In genomic region chr3:102049207-102050104, GRCm38 (mm10) we compare ENCODE assay signal across 15 mouse cellular contexts. TPM values are rescaled to one million over a fixed set of nuclear protein-coding genes. Genes with fewer than 3 reads are reported as not detected.
DNase-seq lines count a peak whose midpoint lies in the region; ATAC-seq and TF ChIP-seq lines count a peak whose summit lies in the region.
"Had no signal": no experiment of that assay in that cellular context is flagged by ENCODE, and none has a peak within 500 bp of the region (broad histone marks: within the 10 kb centered on the region; RNA-seq: fewer than 3 reads in every experiment).

No protein-coding gene starts in this region.

- no peaks in the 10 kb centered on the region for H3K27me3 ChIP-seq in hindbrain, postnatal 0 days (ENCODE audit: insufficient read depth, low read length)
- no peaks in the 10 kb centered on the region for H3K27me3 ChIP-seq in neural tube, embryonic 11.5 days (ENCODE audit: control insufficient read depth, insufficient read depth, low read length)

- WGBS in hindbrain, postnatal 0 days, result 41% methylated on average over 14 of the region's 14 CpGs
- 47% methylated on average over 14 of the region's 14 CpGs for WGBS in neural tube, embryonic 11.5 days

- TF ChIP-seq CTCF in hindbrain, postnatal 0 days (IDR thresholded peaks at IDR 0.05; ENCODE audit: low read depth), result no peak

- peak; percentile 41 for DNase-seq in ES-CJ7 (ENCODE audit: low read depth, low spot score)
- peak; percentile 72 for DNase-seq in embryo, embryonic 10.5 days (ENCODE audit: low spot score)
- DNase-seq in hindbrain, postnatal 0 days (ENCODE audit: low spot score), result peak; percentile 62
- peak; percentile 81 for DNase-seq in neural tube, embryonic 11.5 days (ENCODE audit: low spot score)
- DNase-seq in thymus, postnatal 25 days, result no peak
- no peak for DNase-seq in layer of hippocampus, adult 9-10 months (ENCODE audit: low spot score)
- no peak for DNase-seq in yolk sac, embryonic 10.5 days (ENCODE audit: low spot score)
- DNase-seq: adrenal gland, adult 2 months; kidney, adult 8-10 months; lung, postnatal 4 days; thymus, postnatal 36 days had no signal

- H3K4me3 ChIP-seq in hindbrain, postnatal 0 days (ENCODE audit: low read length), result no peak overlapping the region
- no peak overlapping the region for H3K4me3 ChIP-seq in neural tube, embryonic 11.5 days (ENCODE audit: low read depth, low read length)

- no peak overlapping the region for H3K27ac ChIP-seq in hindbrain, postnatal 0 days
- peak overlapping the region; percentile 53 for H3K27ac ChIP-seq in neural tube, embryonic 11.5 days (ENCODE audit: low read depth, low read length)
- H3K27ac ChIP-seq: liver, embryonic 14.5 days had no signal

- 0 out of 2 replicates have a peak, but pooled peaks cover 4% of the 10 kb centered on the region for H3K4me1 ChIP-seq in hindbrain, postnatal 0 days (ENCODE audit: insufficient read depth, low read length)
- H3K4me1 ChIP-seq in neural tube, embryonic 11.5 days (ENCODE audit: control insufficient read depth, insufficient read depth, low read length), result peaks cover 3% of the 10 kb centered on the region; the same call in 1 of the 2 replicates

- H3K9me3 ChIP-seq in hindbrain, postnatal 0 days (ENCODE audit: low read length), result no peaks in the 10 kb centered on the region
- no peaks in the 10 kb centered on the region for H3K9me3 ChIP-seq in neural tube, embryonic 11.5 days (ENCODE audit: control insufficient read depth, low read length)

- ATAC-seq in hindbrain, postnatal 0 days, result peak; percentile 86
- peak; percentile 89 for ATAC-seq in neural tube, embryonic 11.5 days (ENCODE audit: insufficient read depth, low FRiP score, low TSS enrichment)
- ATAC-seq: CD4-positive, CD25-positive, alpha-beta regulatory T cell, adult 4 months had no signal

- H3K36me3 ChIP-seq in hindbrain, postnatal 0 days (ENCODE audit: insufficient read depth, low read length), result no peaks in the 10 kb centered on the region
- no peaks in the 10 kb centered on the region for H3K36me3 ChIP-seq in neural tube, embryonic 11.5 days (ENCODE audit: control insufficient read depth, insufficient read depth, low read length)

- H3K4me2 ChIP-seq in hindbrain, postnatal 0 days (ENCODE audit: low read depth, low read length), result no peak overlapping the region
- no peak overlapping the region for H3K4me2 ChIP-seq in neural tube, embryonic 11.5 days (ENCODE audit: low read depth)

- no peak overlapping the region for H3K9ac ChIP-seq in hindbrain, postnatal 0 days (replicated peaks; ENCODE audit: low read length)
- H3K9ac ChIP-seq in neural tube, embryonic 11.5 days (ENCODE audit: low read length), result no peak overlapping the region
- H3K9ac ChIP-seq: liver, embryonic 14.5 days had no signal

RNA-seq across cellular contexts. Expression of gene Casq2, which starts 36.8 kb away (rescaled TPM):
- 1.4 and 2.0 TPM in 2 replicates for total RNA-seq in hindbrain, postnatal 0 days (2014; rRNA removed)
- polyA plus RNA-seq in hindbrain, postnatal 0 days (2015; fragmentation: Nextera tagmentation; extraction: Ambion mirVana), result 0.56 and 0.92 TPM in 2 replicates
- 8.9 and 9.5 TPM in 2 replicates for polyA plus RNA-seq in neural tube, embryonic 11.5 days (2014; fragmentation: Nextera tagmentation; extraction: Ambion mirVana)
- polyA plus RNA-seq: CD4-positive, CD25-positive, alpha-beta regulatory T cell, adult 4 months had no signal

RNA-seq across cellular contexts. Expression of gene Nhlh2, which starts 39.6 kb away (rescaled TPM):
- 30.3 and 31.9 TPM in 2 replicates for total RNA-seq in hindbrain, postnatal 0 days (2014; rRNA removed)
- 25.1 and 28.2 TPM in 2 replicates for polyA plus RNA-seq in hindbrain, postnatal 0 days (2015; fragmentation: Nextera tagmentation; extraction: Ambion mirVana)
- polyA plus RNA-seq in neural tube, embryonic 11.5 days (2014; fragmentation: Nextera tagmentation; extraction: Ambion mirVana), result 94.0 and 109 TPM in 2 replicates
- total RNA-seq: adrenal gland, adult 2 months; heart, adult 8-10 months; heart, postnatal 25 days had no signal
- polyA plus RNA-seq: adrenal gland, adult 2 months; CD4-positive, CD25-positive, alpha-beta regulatory T cell, adult 4 months; liver, embryonic 14.5 days had no signal

Comparison
In these comparisons a context has a peak if more than half of its experiments do, and no peak if none do; other contexts are left out.
1. DNase-seq: peak in ES-CJ7 (single experiment), embryo, embryonic 10.5 days (single experiment), hindbrain, postnatal 0 days (single experiment) and neural tube, embryonic 11.5 days (single experiment); none in thymus, postnatal 25 days (single experiment), layer of hippocampus, adult 9-10 months (single experiment) and yolk sac, embryonic 10.5 days (single experiment).